Mouse (Mus musculus): ENCODE data around the gene 1520401A03Rik.

DNA sequence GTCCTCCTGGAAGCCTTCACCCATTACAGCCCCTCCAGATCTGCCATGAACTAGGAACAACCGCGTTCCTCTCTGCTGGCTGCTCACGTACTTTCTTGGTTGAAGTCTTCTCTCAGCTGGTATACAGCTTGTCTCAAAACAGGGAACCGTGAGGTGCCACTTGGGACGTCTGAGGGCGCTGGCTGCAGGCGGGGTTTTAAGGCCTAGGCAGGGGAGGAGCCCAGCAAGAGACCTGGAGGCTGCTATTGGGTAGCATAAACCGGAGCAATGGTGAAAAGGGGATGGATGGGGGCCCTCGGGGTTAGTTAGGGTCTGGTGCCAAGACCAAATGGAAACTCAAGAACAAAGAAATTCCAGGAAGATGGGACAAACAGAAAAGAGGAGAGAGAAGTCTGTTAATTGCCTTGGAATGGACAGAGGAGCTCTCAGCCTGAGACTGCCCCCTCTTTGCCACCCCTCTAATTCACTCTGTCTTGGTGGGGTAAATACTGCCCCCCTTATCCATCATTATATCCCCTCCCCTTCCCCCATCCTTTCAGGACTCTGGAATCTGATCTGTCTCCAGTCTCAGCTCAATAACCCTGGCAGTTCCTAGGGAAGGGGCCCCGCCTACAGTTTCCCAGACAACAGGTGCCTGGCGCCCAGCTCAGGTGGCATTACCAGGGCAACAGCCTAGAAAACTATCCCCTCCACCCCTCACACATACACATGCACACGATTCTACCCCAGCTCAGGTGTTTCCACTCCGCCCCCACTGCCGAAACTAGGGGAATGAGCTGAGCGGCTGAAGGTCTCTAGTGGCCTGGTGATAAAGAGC lies 38.5 kb downstream of the 1520401A03Rik start, which contains the start of gene Cldn9:
- TF ChIP-seq CTCF (IDR thresholded peaks at IDR 0.05; ENCODE audit: low read depth) (no peak), EP300 (optimal IDR thresholded peaks at IDR 0.05) (no peak)
